Mouse (Mus musculus): ENCODE measurements around the gene Bms1. TPM values are rescaled to one million over a fixed set of nuclear protein-coding genes. Genes with fewer than 3 reads are reported as not detected.

Bms1 gene
- 4.0 and 5.0 TPM in 2 replicates for polyA plus RNA-seq (2021; fragmentation: Nextera tagmentation)
- long read RNA-seq, experiment 1, full-length matches to known transcripts = 2 of 11 reads
- long read RNA-seq, experiment 1, partial matches to known transcripts = 9 of 11 reads
- long read RNA-seq, experiment 1, other reads (novel, unspliced or antisense) = 0 of 11 reads
- long read RNA-seq, experiment 2, full-length matches to known transcripts = 40 of 77 reads
- long read RNA-seq, experiment 2, partial matches to known transcripts = 15 of 77 reads
- long read RNA-seq, experiment 2, other reads (novel, unspliced or antisense) = 22 of 77 reads

GRCm38 (mm10) chr6:118419050-118419920, at the start of gene Bms1:
TSS of gene Bms1 (minus strand) at chr6:118419474.

GRCm38 (mm10) chr6:118455042-118455631, 35.9 kb upstream of the Bms1 start, which contains the start of gene Zfp248:
TSS of gene Zfp248 (minus strand) at chr6:118455528.

Small RNA genes lying within 50 kb of the gene (microRNA-seq; reads per million reads assigned to microRNA genes)
- gene Gm25953 = not detected

Other genes with a start within 250 kb of the Bms1 start
- gene Ret, start 221.8 kb downstream of the Bms1 start, polyA plus RNA-seq (2021; fragmentation: Nextera tagmentation) = 0.80 and 0.95 TPM in 2 replicates
- gene Zfp248, start 36.1 kb upstream of the Bms1 start, polyA plus RNA-seq (2021; fragmentation: Nextera tagmentation) = 5.6 and 5.7 TPM in 2 replicates
- 3.3 and 4.2 TPM in 2 replicates for gene Zfp9, start 59.8 kb upstream of the Bms1 start, polyA plus RNA-seq (2021; fragmentation: Nextera tagmentation)
- gene Ankrd26, start 142.8 kb upstream of the Bms1 start, polyA plus RNA-seq (2021; fragmentation: Nextera tagmentation) = 3.7 and 3.9 TPM in 2 replicates

All from layer of hippocampus, adult 6 months (tissue).